Mouse (Mus musculus): ENCODE measurements around the gene Kdm5c. TPM values are rescaled to one million over a fixed set of nuclear protein-coding genes. Genes with fewer than 3 reads are reported as not detected.
"Not testable (repeated sequence)": the region's sequence is repeated elsewhere in the genome, so short reads cannot be mapped to it uniquely, and the experiment has no call there.

Gene Kdm5c
- polyA plus RNA-seq, 1 experiment from 2014 or later: 28.8 TPM

GRCm38 (mm10) chrX:152214703-152215102 lies 18.1 kb upstream of the Kdm5c start:
- Histone ChIP-seq H3K9me3 (ENCODE audit: control insufficient read depth, low read length) (no peaks in the 10 kb centered on the region), H3K4me3 (replicated peaks; ENCODE audit: low read depth, low read length) (no peak overlapping the region), H3K27ac (replicated peaks; ENCODE audit: low read depth, low read length) (no peak overlapping the region), H3K27me3 (ENCODE audit: control insufficient read depth, insufficient read depth, low read length) (peaks cover 31% of the 10 kb centered on the region), H3K4me2 (ENCODE audit: low read length) (no peak overlapping the region), H3K4me1 (ENCODE audit: control insufficient read depth, insufficient read depth, low read length) (no peaks in the 10 kb centered on the region), H3K9ac (replicated peaks; ENCODE audit: low read length) (no peak overlapping the region), H3K36me3 (ENCODE audit: control insufficient read depth, insufficient read depth, low read length) (no peaks in the 10 kb centered on the region)
- WGBS: 83% methylated on average over 1 of the region's 1 CpGs
- DNase-seq (no peak), ATAC-seq (ENCODE audit: low FRiP score, low TSS enrichment) (no peak)

GRCm38 (mm10) chrX:152218529-152218928 lies 14.3 kb upstream of the Kdm5c start:
- H3K27ac ChIP-seq (replicated peaks; ENCODE audit: low read depth, low read length): no peak overlapping the region
- no peaks in the 10 kb centered on the region for H3K9me3 ChIP-seq (ENCODE audit: control insufficient read depth, low read length)
- WGBS: 94% methylated on average over 2 of the region's 2 CpGs
- peaks cover 39% of the 10 kb centered on the region for H3K27me3 ChIP-seq (ENCODE audit: control insufficient read depth, insufficient read depth, low read length)
- ATAC-seq (ENCODE audit: low FRiP score, low TSS enrichment): no peak
- H3K36me3 ChIP-seq (ENCODE audit: control insufficient read depth, insufficient read depth, low read length): no peaks in the 10 kb centered on the region
- H3K4me2 ChIP-seq (ENCODE audit: low read length): no peak overlapping the region
- DNase-seq: no peak
- H3K9ac ChIP-seq (replicated peaks; ENCODE audit: low read length): no peak overlapping the region
- no peaks in the 10 kb centered on the region for H3K4me1 ChIP-seq (ENCODE audit: control insufficient read depth, insufficient read depth, low read length)
- no peak overlapping the region for H3K4me3 ChIP-seq (replicated peaks; ENCODE audit: low read depth, low read length)

DNA sequence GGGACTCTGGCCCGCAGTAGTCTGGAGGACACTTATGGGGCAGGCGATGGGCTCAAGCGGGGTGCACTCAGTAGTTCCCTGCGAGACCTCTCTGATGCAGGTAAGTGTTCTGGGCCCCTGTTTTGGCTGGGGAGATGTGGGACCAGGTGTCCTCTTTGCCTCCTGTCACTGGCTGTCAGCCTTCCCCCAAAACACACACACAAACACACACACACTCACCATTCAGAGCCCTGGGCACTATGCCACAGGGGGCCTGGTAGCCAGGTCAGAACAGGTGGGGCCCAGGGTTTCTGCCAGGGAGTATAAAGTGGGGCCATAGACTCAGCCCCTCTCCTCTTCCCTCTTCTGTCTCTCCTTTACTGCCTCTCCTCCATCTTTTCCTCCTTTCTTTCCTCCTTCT lies 11.1 kb upstream of the Kdm5c start:
- WGBS: 73% methylated on average over 4 of the region's 4 CpGs
- no peak for DNase-seq
- Histone ChIP-seq H3K4me3 (replicated peaks; ENCODE audit: low read depth, low read length) (no peak overlapping the region), H3K9ac (replicated peaks; ENCODE audit: low read length) (no peak overlapping the region), H3K4me1 (ENCODE audit: control insufficient read depth, insufficient read depth, low read length) (no peaks in the 10 kb centered on the region), H3K27ac (replicated peaks; ENCODE audit: low read depth, low read length) (no peak overlapping the region), H3K36me3 (ENCODE audit: control insufficient read depth, insufficient read depth, low read length) (no peaks in the 10 kb centered on the region), H3K4me2 (ENCODE audit: low read length) (no peak overlapping the region), H3K9me3 (ENCODE audit: control insufficient read depth, low read length) (no peaks in the 10 kb centered on the region), H3K27me3 (ENCODE audit: control insufficient read depth, insufficient read depth, low read length) (peaks cover 51% of the 10 kb centered on the region)
- ATAC-seq (ENCODE audit: low FRiP score, low TSS enrichment): no peak

GRCm38 (mm10) chrX:152222226-152222625 lies 10.6 kb upstream of the Kdm5c start:
- 63% methylated on average over 9 of the region's 9 CpGs for WGBS
- Histone ChIP-seq H3K4me2 (ENCODE audit: low read length) (no peak overlapping the region), H3K4me1 (ENCODE audit: control insufficient read depth, insufficient read depth, low read length) (no peaks in the 10 kb centered on the region), H3K4me3 (replicated peaks; ENCODE audit: low read depth, low read length) (no peak overlapping the region), H3K36me3 (ENCODE audit: control insufficient read depth, insufficient read depth, low read length) (no peaks in the 10 kb centered on the region), H3K9me3 (ENCODE audit: control insufficient read depth, low read length) (no peaks in the 10 kb centered on the region), H3K27ac (replicated peaks; ENCODE audit: low read depth, low read length) (no peak overlapping the region), H3K27me3 (ENCODE audit: control insufficient read depth, insufficient read depth, low read length) (peaks cover 47% of the 10 kb centered on the region), H3K9ac (replicated peaks; ENCODE audit: low read length) (no peak overlapping the region)
- no peak for ATAC-seq (ENCODE audit: low FRiP score, low TSS enrichment)
- DNase-seq: no peak

- H3K9ac ChIP-seq (replicated peaks; ENCODE audit: low read length): no peak overlapping the region
- H3K36me3 ChIP-seq (ENCODE audit: control insufficient read depth, insufficient read depth, low read length): no peaks in the 10 kb centered on the region
- 89% methylated on average over 6 of the region's 6 CpGs for WGBS
- H3K27me3 ChIP-seq (ENCODE audit: control insufficient read depth, insufficient read depth, low read length): peaks cover 47% of the 10 kb centered on the region
- DNase-seq (no peak), ATAC-seq (ENCODE audit: low FRiP score, low TSS enrichment) (no peak)
- H3K4me2 ChIP-seq (ENCODE audit: low read length): no peak overlapping the region
- H3K27ac ChIP-seq (replicated peaks; ENCODE audit: low read depth, low read length): no peak overlapping the region
- H3K4me3 ChIP-seq (replicated peaks; ENCODE audit: low read depth, low read length): no peak overlapping the region
- H3K9me3 ChIP-seq (ENCODE audit: control insufficient read depth, low read length): no peaks in the 10 kb centered on the region
- no peaks in the 10 kb centered on the region for H3K4me1 ChIP-seq (ENCODE audit: control insufficient read depth, insufficient read depth, low read length)
Measured at GRCm38 (mm10) chrX:152223313-152223712, 9.5 kb upstream of the Kdm5c start.

DNA sequence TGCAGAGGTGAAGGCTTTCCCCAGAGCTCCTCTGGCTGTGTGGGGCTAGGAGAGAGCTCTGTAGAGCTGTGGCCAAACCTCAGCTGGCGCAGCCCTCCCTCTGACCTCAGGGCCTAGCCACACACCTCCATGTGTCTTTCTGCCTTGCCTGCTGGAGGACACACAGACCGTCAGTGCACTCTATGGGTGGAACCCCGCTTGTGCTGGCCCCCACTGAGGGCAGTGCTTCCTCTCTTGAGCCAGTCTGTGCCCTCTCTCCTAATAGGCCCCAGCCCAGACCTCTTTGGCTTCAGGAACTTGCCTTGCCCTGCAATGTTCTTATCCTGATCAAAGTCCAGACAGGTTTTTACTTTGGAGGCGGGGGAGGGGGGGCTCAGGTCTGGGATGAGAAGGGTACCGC lies 8.5 kb upstream of the Kdm5c start:
- no peaks in the 10 kb centered on the region for H3K9me3 ChIP-seq (ENCODE audit: control insufficient read depth, low read length)
- no peak overlapping the region for H3K4me3 ChIP-seq (replicated peaks; ENCODE audit: low read depth, low read length)
- no peaks in the 10 kb centered on the region for H3K36me3 ChIP-seq (ENCODE audit: control insufficient read depth, insufficient read depth, low read length)
- H3K4me1 ChIP-seq (ENCODE audit: control insufficient read depth, insufficient read depth, low read length): no peaks in the 10 kb centered on the region
- peaks cover 44% of the 10 kb centered on the region for H3K27me3 ChIP-seq (ENCODE audit: control insufficient read depth, insufficient read depth, low read length)
- DNase-seq: no peak
- 79% methylated on average over 5 of the region's 5 CpGs for WGBS
- ATAC-seq (ENCODE audit: low FRiP score, low TSS enrichment): no peak
- H3K4me2 ChIP-seq (ENCODE audit: low read length): no peak overlapping the region
- H3K27ac ChIP-seq (replicated peaks; ENCODE audit: low read depth, low read length): no peak overlapping the region
- H3K9ac ChIP-seq (replicated peaks; ENCODE audit: low read length): no peak overlapping the region

GRCm38 (mm10) chrX:152234125-152234524 lies 1.3 kb downstream of the Kdm5c start:
- WGBS: 34% methylated on average over 3 of the region's 3 CpGs
- DNase-seq: no peak
- H3K9me3 ChIP-seq (ENCODE audit: control insufficient read depth, low read length): no peaks in the 10 kb centered on the region
- H3K4me3 ChIP-seq (replicated peaks; ENCODE audit: low read depth, low read length): peak overlapping the region; percentile 86
- no peak overlapping the region for H3K27ac ChIP-seq (replicated peaks; ENCODE audit: low read depth, low read length)
- H3K4me2 ChIP-seq (ENCODE audit: low read length): peak overlapping the region; percentile 84
- H3K27me3 ChIP-seq (ENCODE audit: control insufficient read depth, insufficient read depth, low read length): no peaks in the 10 kb centered on the region
- H3K4me1 ChIP-seq (ENCODE audit: control insufficient read depth, insufficient read depth, low read length): peaks cover 20% of the 10 kb centered on the region
- peak overlapping the region; percentile 83 for H3K9ac ChIP-seq (replicated peaks; ENCODE audit: low read length)
- no peak for ATAC-seq (ENCODE audit: low FRiP score, low TSS enrichment)
- peaks cover 16% of the 10 kb centered on the region for H3K36me3 ChIP-seq (ENCODE audit: control insufficient read depth, insufficient read depth, low read length)

DNA sequence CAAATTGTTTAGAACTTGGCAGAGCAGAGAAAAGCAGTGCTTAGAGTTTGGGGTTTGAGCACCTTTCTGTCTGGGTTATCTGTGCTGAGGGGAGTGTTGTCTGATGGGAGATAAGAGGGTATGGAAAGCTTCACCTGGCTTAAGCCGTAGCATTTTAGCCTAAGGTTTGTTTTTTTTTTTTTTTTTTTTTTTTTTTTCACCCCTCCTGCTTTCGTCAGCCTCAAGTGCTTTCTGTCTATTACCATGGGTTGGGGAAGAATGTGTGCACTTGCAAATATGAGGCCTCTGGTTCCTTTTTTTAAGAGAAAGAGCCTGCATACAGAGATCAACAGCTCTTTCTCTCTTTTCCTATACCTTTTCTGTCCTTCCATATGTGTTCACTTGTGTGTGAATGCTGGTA lies 2.9 kb downstream of the Kdm5c start:
- Histone ChIP-seq H3K36me3 (ENCODE audit: control insufficient read depth, insufficient read depth, low read length) (peaks cover 31% of the 10 kb centered on the region), H3K4me2 (ENCODE audit: low read length) (peak overlapping the region; percentile 84), H3K9ac (replicated peaks; ENCODE audit: low read length) (no peak overlapping the region), H3K9me3 (ENCODE audit: control insufficient read depth, low read length) (no peaks in the 10 kb centered on the region), H3K27me3 (ENCODE audit: control insufficient read depth, insufficient read depth, low read length) (no peaks in the 10 kb centered on the region), H3K4me3 (replicated peaks; ENCODE audit: low read depth, low read length) (0 out of 2 replicates have a peak overlapping the region, but pooled peaks have one; percentile 86), H3K4me1 (ENCODE audit: control insufficient read depth, insufficient read depth, low read length) (peaks cover 20% of the 10 kb centered on the region), H3K27ac (replicated peaks; ENCODE audit: low read depth, low read length) (no peak overlapping the region)
- DNase-seq (no peak), ATAC-seq (ENCODE audit: low FRiP score, low TSS enrichment) (no peak)
- WGBS: 85% methylated on average over 2 of the region's 2 CpGs

DNA sequence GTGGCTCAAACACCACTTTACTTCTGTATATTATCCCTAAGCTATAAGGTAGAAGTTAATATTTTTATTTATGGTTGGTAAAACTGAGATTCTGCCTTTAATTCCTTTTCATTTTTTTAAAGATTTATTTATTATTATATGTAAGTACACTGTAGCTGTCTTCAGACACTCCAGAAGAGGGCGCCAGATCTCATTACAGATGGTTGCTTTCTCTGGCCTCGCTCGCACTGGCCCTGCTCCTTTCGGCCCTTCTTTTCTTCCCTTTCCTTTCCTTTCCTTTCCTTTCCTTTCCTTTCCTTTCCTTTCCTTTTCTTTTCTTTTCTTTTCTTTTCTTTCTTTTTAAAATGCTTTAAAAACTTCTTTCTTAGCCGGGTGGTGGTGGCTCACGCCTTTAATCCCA lies 10.3 kb downstream of the Kdm5c start:
- WGBS: 81% methylated on average over 6 of the region's 6 CpGs
- H3K9me3 ChIP-seq (ENCODE audit: control insufficient read depth, low read length); H3K4me2 ChIP-seq (ENCODE audit: low read length); H3K27me3 ChIP-seq (ENCODE audit: control insufficient read depth, insufficient read depth, low read length); H3K4me3 ChIP-seq (replicated peaks; ENCODE audit: low read depth, low read length); H3K4me1 ChIP-seq (ENCODE audit: control insufficient read depth, insufficient read depth, low read length); H3K9ac ChIP-seq (replicated peaks; ENCODE audit: low read length); ATAC-seq (ENCODE audit: low FRiP score, low TSS enrichment); H3K27ac ChIP-seq (replicated peaks; ENCODE audit: low read depth, low read length): not testable (repeated sequence)
- H3K36me3 ChIP-seq (ENCODE audit: control insufficient read depth, insufficient read depth, low read length): peaks cover 85% of the 10 kb centered on the region
- peak; percentile 4 for DNase-seq

Data from midbrain, embryonic 14.5 days (tissue).